Mouse (Mus musculus) intestine, embryonic 15.5 days (tissue): ENCODE measurements around the gene LTO1. TPM values are rescaled to one million over a fixed set of nuclear protein-coding genes. Genes with fewer than 3 reads are reported as not detected.
"Not testable (repeated sequence)": the region's sequence is repeated elsewhere in the genome, so short reads cannot be mapped to it uniquely, and the experiment has no call there.

Experiments used
- ATAC-seq: fragments of 200-750 bp; cut with Nextera tagmentation; 2 replicates; pipeline ENCODE4 v1.8.0; 2017; ENCODE audit warnings: moderate TSS enrichment, moderate library complexity
- H3K27ac ChIP-seq: fragments of 300-500 bp; sonication (generic); 2 replicates; pipeline ENCODE4 v1.5.1; 2015; ENCODE audit warnings: mild to moderate bottlenecking, inconsistent platforms
- H3K27me3 ChIP-seq: fragments of 300-500 bp; sonication (generic); replicated peaks from 2 replicates; pipeline ENCODE4 v1.6.1; 2015; ENCODE audit warnings: inconsistent platforms
- H3K36me3 ChIP-seq: fragments of 300-500 bp; sonication (generic); 2 replicates; pipeline ENCODE4 v1.6.1; 2015; ENCODE audit warnings: inconsistent platforms
- H3K4me1 ChIP-seq: fragments of 300-500 bp; sonication (generic); replicated peaks from 2 replicates; pipeline ENCODE4 v1.6.1; 2015; ENCODE audit warnings: inconsistent platforms
- H3K4me2 ChIP-seq: fragments of 300-500 bp; sonication (generic); replicated peaks from 2 replicates; pipeline ENCODE4 v1.6.1; 2015; ENCODE audit warnings: mild to moderate bottlenecking, inconsistent platforms
- H3K4me3 ChIP-seq: fragments of 300-500 bp; sonication (generic); replicated peaks from 2 replicates; pipeline ENCODE4 v1.5.1; 2015; ENCODE audit warnings: inconsistent platforms
- H3K9ac ChIP-seq: fragments of 300-500 bp; sonication (generic); 2 replicates; pipeline ENCODE4 v1.6.1; 2015; ENCODE audit warnings: inconsistent platforms
- H3K9me3 ChIP-seq: fragments of 300-500 bp; sonication (generic); 2 replicates; pipeline ENCODE4 v1.6.1; 2016; ENCODE audit warnings: inconsistent platforms
- WGBS: fragments of 180-500 bp; shearing (Covaris S2); methylation state at CpG from one replicate; pipeline ENCODE4 v1.1.7; 2015; 5-methylcytosine and 5-hydroxymethylcytosine counted together
- polyA plus RNA-seq: library from polyadenylated mRNA; unstranded; fragments of >200 nt; fragmentation: Nextera tagmentation; extraction: Ambion mirVana; gene quantifications from 2 replicates; pipeline ENCODE4 v1.2.1, GENCODE M21; 2015

The LTO1 gene
- polyA plus RNA-seq, 1 experiment from 2014 or later, result 24.1 TPM

DNA sequence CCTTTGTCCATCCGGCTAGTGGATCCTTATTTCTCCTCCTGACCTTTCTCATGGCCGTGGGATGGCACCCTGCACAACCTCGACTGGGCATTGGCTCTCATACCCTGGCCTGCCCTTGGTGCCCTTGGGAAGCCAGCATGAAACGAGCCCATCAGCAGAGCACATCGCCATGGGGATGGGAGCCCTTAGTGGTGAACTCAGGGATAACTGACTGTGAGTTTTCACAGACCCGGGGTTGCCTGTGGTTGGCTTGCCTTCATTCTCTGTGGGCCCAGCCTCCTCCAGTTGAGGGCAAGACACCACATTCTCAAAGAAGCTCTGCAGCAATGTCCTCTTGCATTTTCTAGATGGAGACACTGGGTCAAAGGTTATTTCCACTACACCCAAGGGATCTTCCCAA lies 22.6 kb upstream of the LTO1 start:
- Histone ChIP-seq H3K36me3 (no peaks in the 10 kb centered on the region), H3K4me3 (no peak overlapping the region), H3K27me3 (peaks cover 45% of the 10 kb centered on the region), H3K9me3 (no peaks in the 10 kb centered on the region), H3K27ac (no peak overlapping the region), H3K4me1 (peaks cover 23% of the 10 kb centered on the region), H3K9ac (no peak overlapping the region), H3K4me2 (no peak overlapping the region)
- ATAC-seq, result no peak
- 53% methylated on average over 6 of the region's 6 CpGs for WGBS

DNA sequence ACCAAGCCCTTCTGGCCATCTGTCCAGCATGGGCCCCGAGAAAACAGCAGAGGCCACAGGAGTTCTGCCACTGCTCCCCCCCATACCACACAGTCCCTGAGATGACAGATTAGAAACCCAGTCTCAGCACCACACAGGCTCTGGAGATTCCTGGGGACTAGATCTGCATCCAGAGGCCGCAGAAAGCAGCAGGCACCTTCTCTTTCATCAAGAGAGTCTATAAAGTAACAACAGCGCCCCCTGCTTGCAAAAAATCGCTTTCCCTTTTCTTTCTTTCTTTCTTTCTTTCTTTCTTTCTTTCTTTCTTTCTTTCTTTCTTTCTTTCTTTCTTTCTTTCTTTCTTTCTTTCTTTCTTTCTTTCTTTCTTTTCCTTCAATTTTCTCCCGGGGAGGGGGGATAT lies 20.7 kb upstream of the LTO1 start:
- Histone ChIP-seq H3K27me3 (peaks cover 54% of the 10 kb centered on the region), H3K36me3 (no peaks in the 10 kb centered on the region), H3K4me1 (peaks cover 23% of the 10 kb centered on the region), H3K27ac (no peak overlapping the region), H3K9ac (no peak overlapping the region), H3K4me2 (no peak overlapping the region), H3K4me3 (no peak overlapping the region), H3K9me3 (no peaks in the 10 kb centered on the region)
- ATAC-seq, result no peak
- 7% methylated on average over 5 of the region's 5 CpGs for WGBS

DNA sequence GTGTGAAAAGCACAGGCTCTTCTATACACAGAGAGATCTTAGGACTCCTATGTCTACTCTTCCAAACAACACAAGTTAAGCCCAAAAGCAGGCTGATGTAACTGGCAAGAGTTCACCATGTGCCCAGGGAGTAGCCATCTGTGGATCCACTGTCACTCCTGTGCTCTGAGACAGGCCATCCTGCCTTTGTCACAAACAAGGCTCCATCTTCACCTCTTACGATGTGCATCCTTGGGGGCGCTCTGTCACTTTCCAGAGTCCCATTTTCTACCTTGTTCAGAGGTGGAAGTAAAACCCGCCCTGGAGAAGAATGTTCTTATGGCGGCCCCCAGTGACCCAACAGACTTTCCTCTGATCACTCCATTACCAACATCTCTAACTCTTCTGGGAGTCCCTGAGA lies 20.2 kb upstream of the LTO1 start:
- H3K4me2 ChIP-seq, result peak overlapping the region; percentile 96
- H3K27ac ChIP-seq, result no peak overlapping the region
- no peak for ATAC-seq
- no peak overlapping the region for H3K9ac ChIP-seq
- H3K9me3 ChIP-seq, result no peaks in the 10 kb centered on the region
- peak overlapping the region; percentile 46; the same call in 1 of the 2 replicates for H3K4me3 ChIP-seq
- peaks cover 55% of the 10 kb centered on the region for H3K27me3 ChIP-seq
- peaks cover 23% of the 10 kb centered on the region for H3K4me1 ChIP-seq
- H3K36me3 ChIP-seq, result no peaks in the 10 kb centered on the region
- 12% methylated on average over 4 of the region's 4 CpGs for WGBS

DNA sequence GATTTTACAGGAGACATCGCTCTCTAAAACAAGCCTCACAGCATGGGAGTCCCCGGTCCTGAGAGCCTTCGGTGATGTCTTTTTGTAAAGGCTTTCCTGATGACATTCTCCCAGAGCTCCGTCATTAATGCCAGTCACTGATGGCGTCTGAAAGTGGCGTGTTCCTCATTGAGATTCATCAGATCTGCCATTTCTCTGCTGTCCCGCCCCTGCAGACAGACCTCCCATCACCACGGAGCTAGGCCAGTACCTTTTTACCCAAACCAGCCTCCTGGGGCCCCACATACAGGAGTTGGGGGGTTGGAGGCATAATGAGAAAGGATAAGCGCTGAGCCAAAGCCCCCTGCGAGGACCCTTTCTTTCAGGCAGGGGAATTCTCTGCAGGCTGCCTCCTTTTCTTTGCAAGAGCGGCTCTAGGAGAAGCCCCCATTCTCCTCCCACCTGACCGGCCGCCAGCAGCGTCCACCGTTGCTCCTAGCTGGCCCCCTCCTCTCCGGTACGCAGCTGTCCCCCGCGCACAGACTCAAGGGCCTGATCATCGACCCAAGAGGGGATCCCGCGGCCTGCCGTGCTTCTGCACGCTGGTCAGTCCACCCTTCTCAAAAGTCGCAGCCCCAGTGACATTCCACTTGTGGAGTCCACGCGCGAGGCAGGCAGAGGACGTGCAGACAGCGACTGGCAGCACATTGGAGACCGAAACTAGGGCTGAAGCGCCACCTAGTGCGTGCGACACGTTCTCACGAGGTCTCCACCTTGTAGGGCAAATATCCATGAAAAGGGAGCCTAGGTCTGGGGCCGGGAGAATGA lies 19.4 kb upstream of the LTO1 start:
- H3K36me3 ChIP-seq, result no peaks in the 10 kb centered on the region
- H3K9ac ChIP-seq, result peak overlapping the region; percentile 52
- peaks cover 23% of the 10 kb centered on the region for H3K4me1 ChIP-seq
- H3K27ac ChIP-seq, result no peak overlapping the region
- peak overlapping the region; percentile 96 for H3K4me2 ChIP-seq
- peaks cover 55% of the 10 kb centered on the region for H3K27me3 ChIP-seq
- H3K4me3 ChIP-seq, result peak overlapping the region; percentile 46
- peak; percentile 86 for ATAC-seq
- H3K9me3 ChIP-seq, result no peaks in the 10 kb centered on the region
- under 1% methylated on average over 37 of the region's 37 CpGs for WGBS

DNA sequence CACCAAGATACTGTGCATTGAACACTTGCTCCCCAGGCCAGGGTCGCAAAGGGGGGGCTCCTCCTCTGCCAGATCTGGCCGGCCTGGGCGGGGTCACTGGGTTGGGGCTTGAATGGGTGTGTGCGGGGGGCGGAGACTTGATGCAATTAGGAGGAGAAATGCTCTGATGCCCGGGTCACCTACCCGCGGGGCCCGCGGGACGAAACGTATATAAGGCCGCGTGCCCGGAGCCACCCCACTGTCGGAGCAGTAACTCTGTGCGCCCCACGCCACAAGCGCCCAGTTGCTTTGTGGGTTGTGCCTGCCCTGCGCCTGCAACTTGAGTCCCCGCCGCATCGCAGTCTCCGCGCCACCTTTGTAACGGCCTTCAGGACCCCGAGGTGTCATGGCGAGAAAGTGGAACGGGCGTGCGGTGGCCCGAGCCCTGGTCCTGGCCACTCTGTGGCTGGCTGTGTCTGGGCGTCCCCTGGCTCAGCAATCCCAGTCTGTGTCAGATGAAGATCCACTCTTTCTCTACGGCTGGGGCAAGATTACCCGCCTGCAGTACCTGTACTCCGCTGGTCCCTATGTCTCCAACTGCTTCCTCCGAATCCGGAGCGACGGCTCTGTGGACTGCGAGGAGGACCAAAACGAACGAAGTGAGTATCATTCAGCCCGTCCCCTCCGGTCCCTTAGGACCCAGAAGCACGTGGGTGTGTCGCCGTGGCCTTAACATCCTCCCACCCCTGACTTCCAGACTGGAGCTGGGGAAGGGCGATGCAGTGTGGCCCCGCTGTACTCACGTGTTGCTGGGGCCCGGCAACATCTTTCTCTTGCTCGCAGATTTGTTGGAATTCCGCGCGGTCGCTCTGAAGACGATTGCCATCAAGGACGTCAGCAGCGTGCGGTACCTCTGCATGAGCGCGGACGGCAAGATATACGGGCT lies 18.3 kb upstream of the LTO1 start, which contains the start of gene Fgf15:
Gene Fgf15 (plus strand): TSS at position 238 of the 925 bp plus-strand sequence.
- ATAC-seq, result peak; percentile 55

DNA sequence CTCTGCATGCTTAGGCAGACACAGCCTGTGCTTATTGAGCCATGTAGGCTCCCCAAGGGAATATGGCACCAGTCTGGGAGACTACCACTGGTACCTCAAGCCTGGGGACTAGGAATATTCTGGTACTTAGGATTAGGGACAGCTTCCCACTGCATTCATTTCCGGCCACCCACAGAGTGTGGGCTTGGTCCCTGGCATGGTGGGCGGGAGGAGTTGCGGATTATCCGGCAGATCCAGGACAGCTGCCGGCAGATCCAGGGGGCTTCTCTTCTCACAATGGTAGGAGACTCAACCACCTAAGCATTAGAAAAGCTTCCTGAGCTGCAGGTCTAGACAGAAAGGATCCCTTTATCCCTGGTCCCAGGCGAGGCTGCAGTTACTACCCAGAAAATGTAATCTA lies 16.4 kb upstream of the LTO1 start:
- H3K4me3 ChIP-seq, result no peak overlapping the region
- ATAC-seq, result no peak
- no peak overlapping the region for H3K9ac ChIP-seq
- peaks cover 57% of the 10 kb centered on the region for H3K27me3 ChIP-seq
- no peak overlapping the region for H3K4me2 ChIP-seq
- H3K9me3 ChIP-seq, result no peaks in the 10 kb centered on the region
- 59% methylated on average over 6 of the region's 6 CpGs for WGBS
- H3K36me3 ChIP-seq, result no peaks in the 10 kb centered on the region
- H3K4me1 ChIP-seq, result peaks cover 23% of the 10 kb centered on the region
- H3K27ac ChIP-seq, result no peak overlapping the region

More for the DNA sequence above, 18.3 kb upstream of the LTO1 start, which contains the start of gene Fgf15:
- Histone ChIP-seq H3K27me3 (peaks cover 57% of the 10 kb centered on the region), H3K36me3 (no peaks in the 10 kb centered on the region), H3K9ac (peak within 1 kb of the TSS; percentile 52), H3K4me2 (peak within 1 kb of the TSS; percentile 96), H3K4me3 (peak within 1 kb of the TSS; percentile 46), H3K27ac (no peak within 1 kb of the TSS), H3K9me3 (no peaks in the 10 kb centered on the region), H3K4me1 (peaks cover 23% of the 10 kb centered on the region)
- under 1% methylated on average over 65 of the region's 65 CpGs for WGBS

DNA sequence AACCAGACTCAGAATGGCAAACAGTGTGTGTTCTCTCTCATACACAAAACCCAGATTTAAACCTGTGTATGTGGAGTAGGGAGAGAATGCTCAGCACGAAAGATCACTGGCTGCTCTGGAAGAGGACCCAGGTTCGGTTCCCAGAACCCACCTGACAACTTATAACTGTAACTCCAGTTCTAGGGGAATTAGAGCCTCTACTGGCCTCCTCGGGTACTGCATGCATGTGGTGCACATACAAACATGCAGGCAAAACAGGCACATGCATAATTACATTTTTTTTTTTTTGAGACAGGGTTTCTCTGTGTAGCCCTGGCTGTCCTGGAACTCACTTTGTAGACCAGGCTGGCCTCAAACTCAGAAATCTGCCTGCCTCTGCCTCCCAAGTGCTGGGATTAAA lies 9.4 kb upstream of the LTO1 start:
- not testable (repeated sequence) for H3K9ac ChIP-seq, H3K27ac ChIP-seq, H3K4me2 ChIP-seq, ATAC-seq, H3K4me3 ChIP-seq, H3K4me1 ChIP-seq, H3K27me3 ChIP-seq, H3K36me3 ChIP-seq, H3K9me3 ChIP-seq
- 85% methylated on average over 3 of the region's 3 CpGs for WGBS

DNA sequence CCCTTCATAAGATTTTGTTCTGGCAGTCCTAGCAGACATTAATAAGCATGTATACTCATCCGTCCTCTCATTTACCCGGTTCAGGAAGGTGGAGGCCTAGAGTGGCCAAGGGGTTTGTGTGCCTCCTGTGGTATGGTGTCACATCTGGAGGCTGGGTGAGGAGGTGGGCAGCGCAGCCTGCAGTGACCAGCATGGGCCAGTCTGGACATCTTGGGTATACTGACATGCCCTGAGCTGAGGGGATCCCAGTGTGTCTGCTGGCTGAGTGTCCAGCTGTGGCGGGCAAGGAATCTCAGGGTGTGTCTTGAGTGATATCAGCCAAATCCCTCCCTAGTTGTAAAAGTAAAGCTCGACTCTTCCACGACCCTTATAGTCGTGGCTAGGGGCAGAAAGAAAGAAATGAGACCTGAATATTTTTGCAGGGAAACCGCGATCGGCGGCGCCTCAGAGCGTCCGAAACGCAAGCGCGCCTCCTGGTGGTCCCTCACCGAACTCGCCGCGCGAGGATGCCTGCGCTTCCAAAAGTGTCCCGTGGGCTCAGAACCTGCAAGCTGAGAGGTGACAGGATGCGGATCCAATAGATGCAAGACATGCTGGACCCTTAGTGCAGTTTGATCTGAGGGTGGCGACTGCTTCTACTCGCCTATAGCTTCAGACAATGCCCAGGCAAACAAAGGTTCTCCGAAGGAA lies 8.0 kb upstream of the LTO1 start:
- no peaks in the 10 kb centered on the region for H3K9me3 ChIP-seq
- H3K27me3 ChIP-seq, result no peaks in the 10 kb centered on the region
- no peak overlapping the region; the same call in 1 of the 2 replicates for H3K9ac ChIP-seq
- peak; percentile 48; the same call in 1 of the 2 replicates for ATAC-seq
- peak overlapping the region; percentile 40 for H3K4me2 ChIP-seq
- no peaks in the 10 kb centered on the region for H3K36me3 ChIP-seq
- no peak overlapping the region for H3K4me3 ChIP-seq
- H3K4me1 ChIP-seq, result no peaks in the 10 kb centered on the region
- 11% methylated on average over 28 of the region's 28 CpGs for WGBS
- H3K27ac ChIP-seq, result no peak overlapping the region

DNA sequence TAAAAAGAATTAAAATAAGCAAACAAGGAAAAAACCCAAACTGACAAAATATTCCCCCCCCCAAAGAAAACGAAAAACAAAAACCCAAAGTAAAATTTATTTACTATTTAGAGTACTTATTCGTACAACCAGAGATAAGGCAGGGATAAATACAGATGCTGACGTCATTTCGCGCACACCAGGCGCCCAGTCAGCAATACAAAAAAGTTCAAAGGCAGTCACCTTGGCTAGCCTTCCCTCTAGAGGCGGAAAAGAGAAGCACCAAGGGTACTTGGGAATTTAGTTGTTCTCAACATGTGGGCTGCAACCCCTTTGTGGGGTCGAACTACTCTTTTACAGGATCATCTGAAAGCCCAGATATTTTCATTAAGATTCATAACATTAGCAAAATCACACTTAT lies 7.1 kb upstream of the LTO1 start:
- WGBS, result 13% methylated on average over 8 of the region's 8 CpGs
- H3K9ac ChIP-seq, result no peak overlapping the region
- no peak overlapping the region for H3K27ac ChIP-seq
- H3K27me3 ChIP-seq, result no peaks in the 10 kb centered on the region
- no peak for ATAC-seq
- H3K36me3 ChIP-seq, result no peaks in the 10 kb centered on the region
- no peak overlapping the region for H3K4me3 ChIP-seq
- H3K4me2 ChIP-seq, result no peak overlapping the region
- H3K9me3 ChIP-seq, result no peaks in the 10 kb centered on the region
- H3K4me1 ChIP-seq, result no peaks in the 10 kb centered on the region

DNA sequence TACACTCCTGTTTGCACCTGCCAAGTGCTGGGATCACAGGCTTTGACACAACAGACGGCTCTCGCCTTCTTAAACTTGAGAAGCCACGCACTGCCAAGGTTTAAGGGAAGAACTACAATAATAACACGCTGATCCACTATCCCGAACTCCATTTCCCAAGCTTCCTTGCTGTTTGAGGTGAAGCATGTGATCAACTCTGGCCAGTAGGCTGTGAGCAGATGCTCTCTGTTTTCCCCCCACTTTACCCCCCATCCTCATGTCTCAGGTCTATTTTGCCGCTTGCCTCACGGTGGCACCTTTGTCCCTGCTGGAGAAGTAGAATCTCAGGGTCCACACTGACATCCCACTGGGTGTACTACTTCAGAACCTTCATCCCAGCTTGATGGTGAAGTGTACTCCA lies 6.2 kb upstream of the LTO1 start:
- H3K4me1 ChIP-seq, result no peaks in the 10 kb centered on the region
- H3K27me3 ChIP-seq, result no peaks in the 10 kb centered on the region
- H3K9me3 ChIP-seq, result no peaks in the 10 kb centered on the region
- H3K4me3 ChIP-seq, result no peak overlapping the region
- H3K36me3 ChIP-seq, result no peaks in the 10 kb centered on the region
- no peak overlapping the region for H3K9ac ChIP-seq
- H3K4me2 ChIP-seq, result no peak overlapping the region
- no peak overlapping the region for H3K27ac ChIP-seq
- 35% methylated on average over 7 of the region's 7 CpGs for WGBS
- no peak for ATAC-seq

DNA sequence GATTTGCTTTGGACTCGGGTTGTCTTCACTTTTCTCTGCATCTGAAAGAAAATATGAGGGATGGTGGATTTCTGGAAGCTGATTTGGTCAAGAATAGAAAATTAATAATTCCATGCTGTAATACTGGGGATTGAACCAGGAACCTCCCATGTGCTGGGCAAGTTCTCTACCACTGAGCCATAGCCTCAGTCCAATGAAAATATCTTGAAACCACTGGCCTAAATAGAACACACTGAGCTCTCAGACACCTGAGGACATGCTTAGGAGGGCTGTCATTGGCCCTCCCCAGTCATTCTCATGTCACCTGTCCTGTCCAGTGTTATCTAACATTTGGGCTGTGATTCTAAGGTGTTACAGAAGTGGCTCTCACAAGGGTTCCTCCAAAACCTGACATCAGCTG lies 3.8 kb upstream of the LTO1 start:
- no peaks in the 10 kb centered on the region for H3K27me3 ChIP-seq
- no peak for ATAC-seq

DNA sequence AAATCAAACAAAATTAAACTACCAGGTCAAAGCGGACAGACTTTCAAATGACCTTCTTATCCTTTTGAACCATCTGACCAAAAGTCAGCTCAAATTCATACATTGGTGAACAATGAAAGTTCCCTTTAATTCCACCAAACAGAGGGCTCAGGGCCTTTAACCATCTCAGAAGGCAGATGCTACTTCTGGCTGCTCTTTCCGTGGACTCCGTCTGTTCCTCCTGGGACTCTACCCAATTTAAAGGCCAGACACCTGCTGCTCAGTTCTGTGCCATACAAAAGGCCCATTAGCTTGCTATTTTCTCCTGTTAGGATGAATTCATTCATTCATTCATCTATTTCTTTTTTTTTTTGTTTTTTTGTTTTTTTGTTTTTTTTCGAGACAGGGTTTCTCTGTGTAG lies 2.0 kb upstream of the LTO1 start:
- Histone ChIP-seq H3K4me3 (no peak overlapping the region), H3K4me2 (no peak overlapping the region), H3K4me1 (peaks cover 6% of the 10 kb centered on the region), H3K27ac (no peak overlapping the region), H3K9ac (no peak overlapping the region), H3K9me3 (no peaks in the 10 kb centered on the region), H3K36me3 (no peaks in the 10 kb centered on the region), H3K27me3 (no peaks in the 10 kb centered on the region)
- no peak for ATAC-seq
- whole genome bisulfite sequencing, result 80% methylated on average over 4 of the region's 4 CpGs

More for the DNA sequence above, 3.8 kb upstream of the LTO1 start:
- Histone ChIP-seq H3K9me3 (no peaks in the 10 kb centered on the region), H3K27ac (no peak overlapping the region), H3K4me2 (no peak overlapping the region), H3K9ac (no peak overlapping the region), H3K4me3 (no peak overlapping the region), H3K4me1 (peaks cover 6% of the 10 kb centered on the region), H3K36me3 (no peaks in the 10 kb centered on the region)
- WGBS, result 80% methylated on average over 1 of the region's 1 CpGs
